Mouse (Mus musculus) gastrocnemius, postnatal 4 days (tissue): ENCODE results near the gene Vpreb1. TPM values are rescaled to one million over a fixed set of nuclear protein-coding genes. Genes with fewer than 3 reads are reported as not detected.
A peak's percentile ranks its signal among the peaks of the same experiment; 100 is the strongest.

Experiments
- DNase-seq, 2 experiments: peaks; one replicate each; pipeline ENCODE4 v3.0.0; 2021 to 2022; ENCODE audit warnings: low spot score in 2 of 2, mixed read lengths in 2 of 2
- long read RNA-seq, 2 experiments: library from polyadenylated mRNA; stranded (forward); transcript quantifications; one replicate each; pipeline ENCODE4 v2.0.0; 2021
- total RNA-seq, 2 experiments: library from RNA; stranded (reverse); gene quantifications; 2 replicates each; pipeline ENCODE4 v1.2.3; 2021

Gene Vpreb1
- total RNA-seq = under 1 TPM in 1 of 2 experiments, not detected in 1; 0.78 TPM
- long read RNA-seq, experiment 1 = 0 reads
- long read RNA-seq, experiment 2, partial matches to known transcripts = 0 of 2 reads
- long read RNA-seq, experiment 2, other reads (novel, unspliced or antisense) = 0 of 2 reads

DNA sequence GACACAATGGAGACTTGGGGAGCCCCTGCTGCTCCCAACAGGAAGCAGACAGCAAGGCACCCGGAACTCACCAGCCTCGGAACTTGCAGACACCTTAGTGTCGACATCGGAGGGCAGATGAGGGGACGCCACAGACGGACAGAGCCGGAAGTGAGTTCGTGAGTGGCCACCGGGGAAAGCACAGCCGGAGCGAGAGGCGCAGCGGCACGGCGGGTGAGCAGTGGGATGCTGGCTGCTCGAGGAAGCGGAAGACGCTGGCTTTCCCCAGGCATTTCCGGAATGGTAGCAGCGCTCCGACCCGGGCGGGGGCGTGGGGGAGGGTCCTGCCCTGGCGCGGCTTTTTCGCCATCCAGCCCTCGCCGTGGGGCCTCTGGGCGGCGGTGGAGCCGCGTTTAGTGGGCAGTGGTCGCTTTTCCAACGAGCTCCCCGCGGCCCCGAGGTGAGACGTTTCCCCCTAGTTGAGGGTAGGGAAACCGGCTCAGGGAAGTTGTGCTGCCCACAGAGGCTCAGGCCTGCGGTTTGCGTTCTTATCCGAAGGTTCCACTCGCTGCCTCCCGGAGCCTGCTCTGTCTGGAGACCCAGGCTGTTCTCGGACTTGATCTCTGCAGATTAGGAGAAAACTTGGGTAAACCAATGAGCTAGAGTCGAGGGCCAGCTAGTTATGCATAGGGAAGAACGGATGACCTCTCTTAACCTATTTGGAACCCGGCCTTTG, at the start of gene Vpreb1, which contains the start of gene Top3b:
Vpreb1 (minus strand) TSS at position 227 of the 715 bp plus-strand sequence.
Top3b (plus strand) TSS at position 120 of the 715 bp plus-strand sequence.
- DNase-seq = peak; percentile 72 to 89

DNA sequence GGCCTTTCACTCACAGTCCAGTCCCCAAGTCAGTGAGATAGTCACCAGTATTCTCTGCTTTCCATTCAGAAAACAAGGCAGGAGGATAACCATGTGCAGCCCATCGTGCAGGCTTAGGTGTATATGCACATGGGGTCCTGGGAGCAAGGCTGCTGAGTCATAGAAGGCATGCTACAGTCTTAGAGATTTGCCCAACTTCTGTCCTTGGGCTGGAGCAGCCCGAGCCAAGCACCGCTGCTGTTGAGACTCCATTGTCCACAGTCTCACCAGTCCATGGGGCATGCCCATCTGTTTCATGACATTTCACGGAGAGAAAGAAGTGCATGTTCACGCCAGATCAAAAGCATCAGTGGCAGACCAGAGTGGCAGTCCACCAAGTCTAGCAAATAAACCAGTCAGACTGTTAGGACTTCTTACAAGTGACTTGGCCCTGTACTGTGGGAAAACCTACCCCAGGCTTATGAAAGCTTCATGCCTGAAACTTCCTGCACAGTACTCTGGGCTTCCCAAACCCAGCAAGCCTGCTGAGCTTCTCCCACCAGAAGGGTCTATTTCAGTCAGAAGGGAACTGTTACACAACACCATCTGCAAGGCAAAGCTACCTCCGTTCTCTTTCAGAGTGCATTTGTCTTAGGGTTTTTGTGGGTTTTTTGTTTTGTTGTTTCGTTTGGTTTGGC, 47.9 kb upstream of the Vpreb1 start:
- no peak for DNase-seq

DNA sequence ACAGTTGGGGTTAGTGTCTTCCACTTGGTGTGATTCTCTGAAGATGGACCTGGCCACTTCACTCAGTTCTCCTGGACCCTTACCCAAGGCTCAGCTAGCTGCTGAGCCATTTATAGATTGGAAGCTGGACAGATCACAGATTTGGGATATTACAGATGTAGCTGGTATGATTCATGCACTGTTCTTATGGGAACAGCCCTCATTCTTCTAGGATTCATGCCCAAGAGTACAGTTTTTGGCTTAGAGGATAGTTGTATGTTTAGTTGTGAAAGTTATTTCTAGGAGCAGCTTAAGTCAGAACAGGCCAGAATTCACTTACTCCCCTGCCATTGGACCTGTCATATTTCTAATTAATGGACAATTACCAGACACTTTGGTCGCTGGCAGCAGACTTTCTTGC, 42.8 kb upstream of the Vpreb1 start:
- no peak for DNase-seq

DNA sequence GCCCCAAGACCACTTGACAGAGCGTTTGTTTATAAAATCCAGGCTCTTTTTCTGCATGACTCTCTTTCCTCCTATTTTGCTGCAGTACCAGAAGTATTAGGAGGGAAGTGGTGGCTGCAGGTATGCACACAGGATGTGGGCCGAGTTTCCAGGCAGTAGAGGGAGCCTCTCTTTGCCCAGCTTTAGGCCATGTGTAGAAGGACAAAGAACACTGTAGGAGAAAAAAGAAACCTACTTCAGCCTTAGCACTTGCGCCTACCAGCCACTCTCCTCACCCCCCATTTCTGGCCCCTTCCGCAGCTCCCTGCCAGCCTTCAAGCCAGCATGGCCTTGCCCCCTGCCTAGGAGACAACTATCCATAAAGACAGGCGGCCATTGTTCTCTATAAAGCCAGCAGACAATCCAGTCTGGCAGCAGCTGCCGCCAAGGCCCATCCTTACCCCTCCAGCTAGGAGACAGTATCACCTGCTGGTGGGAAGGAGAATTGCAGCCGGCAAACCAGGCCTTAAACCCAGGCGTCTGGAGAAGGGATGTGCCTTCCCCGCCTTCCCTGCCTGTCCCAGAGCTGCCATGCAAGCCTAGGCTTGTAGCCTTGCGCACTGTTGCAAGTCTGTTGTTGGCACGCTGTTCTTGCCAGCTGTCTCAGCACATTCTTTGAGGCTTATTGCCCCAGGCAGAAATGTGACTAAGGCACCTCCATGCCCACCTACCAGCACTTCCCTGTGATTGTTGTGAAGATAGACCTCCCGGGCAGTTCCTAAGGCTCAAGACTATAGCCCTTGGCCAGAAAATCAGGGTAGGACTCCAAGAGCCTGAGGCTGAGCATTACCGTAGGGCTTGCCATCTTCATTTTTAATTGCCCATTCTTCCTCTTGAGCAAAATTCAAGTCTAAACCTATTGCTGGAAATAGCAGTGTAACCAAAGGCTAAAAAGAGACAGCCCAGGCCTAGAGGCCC, 41.3 kb upstream of the Vpreb1 start:
- DNase-seq = peak; percentile 52 to 76

DNA sequence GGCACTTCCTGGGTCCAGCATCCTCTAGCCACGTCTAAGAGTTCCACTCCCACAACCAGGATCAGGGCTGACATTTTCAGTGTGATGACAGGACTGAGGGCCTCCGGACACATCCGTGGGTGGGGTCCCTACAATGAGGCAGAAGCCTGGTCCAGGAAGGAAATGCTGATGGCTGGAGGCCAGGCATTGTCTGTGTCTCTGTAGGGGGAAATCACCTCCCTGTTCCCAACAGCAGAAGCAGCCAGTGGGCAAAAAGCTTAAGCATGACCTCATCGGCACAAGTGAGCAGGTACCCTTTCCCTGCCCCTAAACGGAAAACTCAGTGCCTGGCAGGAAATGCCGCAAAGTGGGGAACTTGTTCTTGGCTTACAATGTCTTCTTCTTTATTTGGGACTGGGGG, 37.2 kb upstream of the Vpreb1 start:
- DNase-seq = peak in 1 of 2 experiments; percentile 41

DNA sequence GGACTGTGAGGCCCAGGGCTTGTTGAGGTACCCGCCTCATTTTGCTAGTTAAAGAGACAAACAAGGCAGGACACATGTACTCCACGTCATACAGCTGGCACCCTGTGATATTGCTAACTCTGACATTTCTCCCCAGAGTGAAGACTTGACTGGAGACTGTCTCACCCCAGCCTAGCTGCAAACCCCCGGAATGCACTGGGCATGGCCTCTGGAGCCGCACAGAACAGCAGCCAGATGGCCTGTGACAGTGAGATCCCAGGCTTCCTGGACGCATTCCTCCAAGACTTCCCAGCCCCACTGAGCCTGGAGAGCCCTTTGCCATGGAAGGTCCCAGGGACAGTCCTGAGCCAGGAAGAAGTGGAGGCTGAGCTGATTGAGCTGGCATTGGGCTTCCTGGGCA, 32.5 kb upstream of the Vpreb1 start:
- no peak for DNase-seq

DNA sequence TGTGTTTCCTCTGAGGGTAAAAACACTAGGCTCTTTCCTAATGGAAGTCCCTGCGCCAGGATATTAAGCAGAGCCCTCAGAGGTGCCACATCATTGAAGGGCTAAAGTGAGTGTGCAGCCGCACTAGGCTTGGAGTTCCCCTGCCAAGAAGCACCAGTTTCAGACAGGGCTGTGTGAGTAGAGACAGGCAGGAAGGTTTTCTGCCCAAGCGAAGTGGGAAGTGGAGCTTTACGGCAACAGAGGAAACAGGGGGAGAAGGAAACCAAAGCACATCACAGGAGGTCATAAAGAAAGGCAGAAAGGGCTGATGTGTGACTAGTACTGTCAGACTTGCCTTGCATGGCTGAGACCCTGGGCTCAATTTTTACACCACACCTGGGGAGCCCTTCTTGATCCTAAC, 31.7 kb upstream of the Vpreb1 start:
- no peak for DNase-seq

DNA sequence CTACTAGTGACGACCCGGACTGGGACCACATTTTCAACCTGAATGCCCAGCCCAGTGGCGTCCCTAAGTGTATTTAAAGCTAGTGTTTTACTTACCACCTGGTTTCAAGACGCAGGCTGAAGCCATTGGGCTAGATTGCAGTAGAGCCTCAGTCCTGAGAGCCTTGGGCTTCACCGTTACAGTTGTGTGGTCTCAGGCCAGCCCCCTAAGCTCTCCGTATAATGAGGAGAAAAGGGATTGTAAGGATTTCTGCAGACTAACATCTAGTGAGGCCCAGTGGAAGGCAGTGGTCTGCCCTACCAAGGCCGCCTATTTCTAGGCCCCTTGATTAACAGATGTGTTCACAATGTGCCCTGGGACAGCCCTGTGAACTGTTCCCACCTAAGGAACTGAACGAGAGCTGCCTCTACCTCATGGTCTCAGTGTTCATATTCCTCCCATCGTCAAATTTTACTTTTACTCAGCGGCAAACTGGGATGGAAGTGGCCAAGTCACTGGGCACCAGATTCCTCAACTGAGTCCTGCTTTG, 26.5 kb upstream of the Vpreb1 start:
- DNase-seq = no peak

DNA sequence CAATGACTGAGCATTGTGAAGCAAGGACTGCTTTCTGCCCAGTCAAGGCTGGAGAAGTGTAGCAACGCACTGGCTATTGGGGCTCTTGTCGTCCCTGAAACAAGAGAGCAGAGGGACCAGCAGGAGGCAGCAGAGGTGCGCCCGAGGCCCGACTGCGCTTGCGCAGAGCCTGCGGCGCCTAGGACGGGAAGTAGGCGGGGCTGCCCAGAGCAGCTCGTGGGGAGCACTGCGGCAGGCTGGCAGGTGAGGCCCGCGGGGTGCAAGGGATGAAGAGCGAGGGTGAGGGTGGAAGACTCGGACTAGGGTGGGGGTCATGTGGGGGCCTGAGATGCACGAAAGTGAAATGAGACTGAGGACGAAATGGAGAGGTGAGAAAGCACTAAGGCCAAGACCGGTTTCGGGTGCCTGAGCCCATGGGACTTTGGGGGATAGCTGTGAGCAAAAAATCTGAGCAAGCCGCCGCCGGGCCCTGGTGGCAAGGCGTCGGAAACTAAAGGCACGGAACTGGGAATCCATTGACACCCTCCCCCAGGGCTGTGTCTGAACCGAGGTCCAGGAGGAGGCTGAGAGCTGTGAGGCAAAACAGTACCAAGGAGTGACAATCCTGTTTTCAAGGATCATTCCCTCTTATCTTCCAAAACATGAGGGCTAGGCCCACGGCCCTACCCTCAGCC, 25.9 kb upstream of the Vpreb1 start, which contains the start of gene Ppm1f:
Ppm1f (plus strand) TSS at position 88 of the 674 bp plus-strand sequence.
- DNase-seq = peak; percentile 86 to 93

DNA sequence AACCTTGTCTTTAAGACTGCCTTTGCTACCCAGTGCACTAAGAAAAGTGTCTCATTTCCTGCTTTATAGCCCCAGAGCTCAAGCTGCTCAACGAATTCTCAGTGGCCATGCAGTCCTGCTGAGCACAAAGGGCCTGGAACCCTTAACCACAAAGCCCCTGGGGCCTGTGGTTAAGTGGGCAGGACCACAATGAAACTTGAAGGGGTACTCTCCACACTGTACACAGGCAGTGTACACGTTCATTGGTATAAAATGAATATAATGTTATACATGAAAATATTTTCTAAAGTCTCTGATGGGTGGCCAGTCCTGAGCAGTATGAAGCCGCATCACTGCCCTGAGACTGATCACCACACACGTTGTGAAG, 25.4 kb upstream of the Vpreb1 start:
- no peak for DNase-seq

DNA sequence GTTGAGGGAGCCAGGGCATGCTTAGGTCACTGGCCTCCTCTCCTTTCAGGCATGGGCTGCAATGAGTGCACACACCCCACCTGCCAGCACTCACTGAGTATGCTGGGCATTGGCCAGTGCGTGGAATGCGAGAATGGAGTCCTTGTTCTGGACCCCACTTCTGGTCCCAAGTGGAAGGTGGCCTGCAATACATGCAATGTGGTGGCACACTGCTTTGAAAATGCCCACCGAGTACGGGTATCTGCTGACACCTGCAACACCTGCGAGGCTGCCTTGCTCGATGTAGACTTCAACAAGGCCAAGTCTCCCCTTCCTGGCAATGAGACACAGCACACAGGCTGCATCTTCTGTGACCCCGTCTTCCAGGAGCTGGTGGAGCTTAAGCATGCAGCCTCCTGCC, 21.7 kb upstream of the Vpreb1 start:
- no peak for DNase-seq

DNA sequence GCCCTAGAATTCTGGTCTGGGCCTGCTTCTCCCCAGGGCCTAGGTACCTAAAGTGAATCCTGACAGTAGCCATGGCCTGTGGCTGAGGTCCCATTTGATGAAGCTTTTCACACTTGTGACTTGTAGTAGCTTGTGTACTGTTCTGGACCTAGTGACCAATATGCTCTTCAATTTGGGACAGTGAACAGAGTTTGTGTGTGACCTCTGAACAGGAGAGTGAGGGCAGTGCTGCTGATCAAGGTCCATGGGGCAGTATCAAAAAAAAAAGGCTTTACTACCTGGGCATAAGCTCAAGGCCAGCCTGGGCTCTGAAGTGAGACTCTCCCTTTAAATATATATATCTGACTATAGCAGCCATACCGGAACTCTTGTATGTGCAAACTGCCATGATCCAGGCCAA, 17.7 kb upstream of the Vpreb1 start:
- no peak for DNase-seq

DNA sequence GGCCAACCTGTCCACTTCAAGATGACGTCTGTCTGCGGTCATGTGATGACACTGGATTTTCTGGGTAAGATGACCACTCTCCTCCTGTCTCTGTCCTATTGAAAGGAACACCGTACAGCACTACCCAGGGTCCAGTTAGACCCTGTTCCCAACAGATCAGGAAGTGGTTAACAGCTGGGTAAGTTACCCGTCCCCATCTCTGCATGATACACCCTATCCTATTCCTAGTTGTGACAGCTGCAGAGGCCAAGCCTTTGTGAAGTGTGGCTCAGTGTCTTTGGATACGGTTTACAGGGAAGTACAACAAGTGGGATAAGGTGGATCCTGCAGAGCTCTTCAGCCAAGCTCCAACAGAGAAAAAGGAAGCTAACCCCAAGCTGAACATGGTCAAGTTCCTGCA, 8.4 kb upstream of the Vpreb1 start:
- no peak for DNase-seq

DNA sequence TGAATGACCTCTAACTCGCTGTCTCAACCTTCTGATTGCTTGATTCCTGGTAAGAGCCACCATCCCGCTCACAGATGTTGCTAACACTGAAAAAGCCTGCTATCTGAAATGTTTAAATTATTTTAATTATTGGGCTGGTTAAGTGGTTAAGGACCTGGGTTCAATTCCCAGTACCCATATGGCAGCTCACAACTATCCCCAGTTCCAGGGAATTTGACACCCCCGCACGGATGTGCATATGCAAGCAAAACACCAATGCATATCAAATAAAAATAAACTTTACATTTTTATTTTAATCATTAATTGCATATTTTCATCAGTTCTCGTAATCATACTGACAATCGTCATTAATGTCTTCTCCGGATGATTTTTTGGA, 414 bp downstream of the Vpreb1 start:
- no peak for DNase-seq

DNA sequence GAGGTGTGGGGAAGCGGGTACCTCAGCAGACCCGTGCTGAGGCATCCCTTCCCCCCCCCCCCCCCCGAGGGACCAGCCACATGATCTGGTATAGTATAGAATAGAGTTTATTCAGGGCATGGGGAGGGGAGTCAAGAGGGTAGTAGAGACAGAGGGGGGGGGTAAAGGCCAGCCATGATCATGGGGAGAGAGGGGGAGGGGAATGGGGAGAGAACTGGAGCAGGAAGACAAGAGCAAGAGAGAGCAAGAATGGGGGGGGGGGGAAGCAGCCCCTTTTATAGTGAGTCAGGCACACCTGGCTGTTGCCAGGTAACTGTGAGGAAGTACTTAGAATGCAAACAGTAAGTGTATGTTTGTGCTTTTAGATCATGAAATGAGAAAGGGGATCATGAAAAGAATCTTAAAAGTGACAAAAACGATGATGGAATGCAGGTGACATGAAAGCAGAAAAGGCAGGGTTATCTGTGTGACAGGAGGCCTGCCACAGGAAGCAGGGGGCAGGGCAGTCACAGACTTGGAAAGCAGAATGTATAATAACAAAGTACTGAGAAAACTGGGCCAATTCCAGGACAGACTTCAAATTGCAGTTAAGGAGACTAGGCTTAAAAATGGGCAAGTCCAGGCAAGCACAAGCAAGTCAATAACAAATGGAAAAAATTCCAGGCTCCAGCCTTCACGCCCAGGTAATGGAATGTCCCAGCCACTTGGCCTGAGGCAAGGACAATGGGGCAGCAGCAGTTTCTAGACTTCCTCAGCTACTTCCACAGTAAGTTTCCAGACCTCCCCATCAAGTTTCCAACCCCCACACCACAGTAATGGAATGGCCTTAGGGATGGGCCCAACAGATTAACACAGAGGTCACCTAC, 4.7 kb downstream of the Vpreb1 start:
- no peak for DNase-seq

DNA sequence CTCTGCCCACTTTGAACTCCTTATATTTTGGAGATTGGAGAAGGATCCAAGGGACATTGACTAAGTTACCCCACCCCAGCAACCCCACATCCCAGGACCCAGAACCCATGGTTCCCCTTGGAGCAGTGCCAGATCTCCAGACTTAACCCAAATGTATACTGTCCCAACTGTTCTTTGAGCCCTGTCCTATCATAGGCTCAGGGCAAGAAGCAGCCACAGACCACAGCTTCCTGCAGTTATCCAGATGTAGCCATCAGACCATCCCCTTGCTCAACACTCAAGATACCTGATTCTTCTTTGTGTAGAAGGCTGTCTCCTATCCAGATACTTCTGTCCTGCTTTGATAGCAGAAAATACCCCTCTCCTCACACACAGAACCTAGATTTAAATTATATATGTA, 5.4 kb downstream of the Vpreb1 start:
- no peak for DNase-seq

DNA sequence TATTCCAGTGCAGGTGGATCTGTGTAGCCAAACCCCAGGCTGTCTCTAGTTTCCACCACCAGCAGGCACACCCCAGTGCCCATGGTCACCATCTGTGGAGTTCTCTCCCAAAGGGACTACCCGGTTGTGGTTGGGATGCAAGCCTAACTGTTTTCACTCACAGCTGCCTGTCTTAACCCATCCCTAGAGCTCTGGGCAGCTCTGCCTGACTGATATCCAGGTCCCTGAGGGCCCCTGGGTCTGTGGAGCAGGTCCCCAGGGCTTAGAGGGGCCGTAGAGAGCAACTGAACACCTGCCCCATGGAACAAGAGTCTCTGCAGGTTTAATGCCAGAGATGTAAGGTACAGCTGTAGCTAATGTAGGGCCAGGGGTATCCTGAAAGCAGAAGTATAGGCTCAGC, 6.7 kb downstream of the Vpreb1 start, which contains the start of gene Igll1:
Igll1 (minus strand) TSS at position 8 of the 400 bp plus-strand sequence.
- no peak for DNase-seq

DNA sequence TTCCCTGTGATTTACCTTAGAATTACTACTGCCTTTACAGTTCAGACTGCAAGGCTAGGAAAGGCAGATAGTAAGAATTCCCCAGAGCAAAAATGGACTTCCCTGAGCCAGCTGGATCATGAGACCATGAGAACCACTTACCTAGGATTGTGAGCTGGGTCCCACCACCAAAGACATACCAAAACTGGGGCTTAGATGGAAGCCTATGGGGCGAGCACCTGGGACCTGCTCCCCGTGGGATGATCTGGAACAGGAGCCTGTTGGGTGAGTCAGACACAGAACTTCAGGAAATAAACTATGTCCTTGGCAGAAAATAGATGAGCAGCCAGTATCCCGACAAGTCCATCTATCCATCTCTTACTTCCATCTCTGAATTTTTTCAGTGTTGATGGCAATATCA, 8.4 kb downstream of the Vpreb1 start:
- no peak for DNase-seq

DNA sequence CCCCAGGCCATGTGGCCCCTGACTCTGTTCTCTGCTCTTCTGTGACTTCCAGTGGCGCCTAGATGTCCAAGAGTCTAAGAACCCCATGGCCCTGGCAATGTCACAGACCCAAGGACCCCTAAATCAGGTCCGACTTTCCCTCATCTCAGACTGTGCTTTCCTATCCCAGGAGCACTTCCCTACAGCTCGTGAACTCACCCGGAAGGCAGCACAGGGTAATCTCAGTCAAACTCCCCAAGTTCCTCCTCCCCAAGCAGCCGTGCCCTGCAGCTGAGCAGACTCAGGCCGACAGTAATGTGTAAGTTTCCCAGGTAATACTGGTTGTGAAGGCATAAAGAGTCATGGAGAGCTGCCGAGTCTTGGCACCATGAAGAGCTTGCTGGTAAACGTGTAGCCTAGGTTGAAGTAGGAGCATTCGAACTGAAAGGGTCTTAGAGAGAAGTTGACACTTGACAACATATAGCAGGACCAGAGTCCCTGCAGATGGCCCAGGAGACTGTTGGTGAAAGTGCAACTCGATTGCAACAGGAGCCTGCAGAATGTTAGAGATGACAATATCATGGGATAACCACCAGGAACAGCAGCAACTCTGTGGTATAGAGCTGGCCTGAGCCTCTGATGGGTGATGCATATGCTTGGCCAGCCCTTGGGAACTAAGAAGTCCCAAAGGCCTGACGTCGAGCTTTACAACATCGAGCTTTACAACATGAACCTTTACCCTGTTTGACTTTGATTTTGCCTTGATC, 13.7 kb downstream of the Vpreb1 start:
- no peak for DNase-seq
